8 mouse cellular contexts compared by ENCODE assay signal in genomic region chr13:55726598-55727119, GRCm38 (mm10). TPM values are rescaled to one million over a fixed set of nuclear protein-coding genes. Genes with fewer than 3 reads are reported as not detected.
DNase-seq lines count a peak whose midpoint lies in the region; ATAC-seq and TF ChIP-seq lines count a peak whose summit lies in the region.

No protein-coding gene starts in this region.

- H3K36me3 ChIP-seq in liver, adult 2 months (ENCODE audit: control insufficient read depth, insufficient read depth, low read length): peaks cover 18% of the 10 kb centered on the region
- H3K36me3 ChIP-seq in hindbrain, embryonic 11.5 days (ENCODE audit: control insufficient read depth, insufficient read depth, low read length): peaks cover 4% of the 10 kb centered on the region; the same call in 1 of the 2 replicates
- peaks cover 6% of the 10 kb centered on the region; the same call in 1 of the 2 replicates for H3K36me3 ChIP-seq in lung, postnatal 0 days (ENCODE audit: insufficient read depth, low read length)

- H3K4me1 ChIP-seq in liver, adult 2 months (ENCODE audit: control insufficient read depth, insufficient read depth, low read length): no peaks in the 10 kb centered on the region
- no peaks in the 10 kb centered on the region for H3K4me1 ChIP-seq in hindbrain, embryonic 11.5 days (replicated peaks; ENCODE audit: control insufficient read depth, insufficient read depth, low read length)
- H3K4me1 ChIP-seq in lung, postnatal 0 days (ENCODE audit: insufficient read depth, low read depth, low read length): no peaks in the 10 kb centered on the region

- TF ChIP-seq POLR2A in liver, adult 2 months (IDR thresholded peaks at IDR 0.05; ENCODE audit: extremely low read depth, insufficient read depth, low read length): no peak

- no peaks in the 10 kb centered on the region; the same call in 1 of the 2 replicates for H3K79me2 ChIP-seq in liver, adult 2 months (ENCODE audit: control insufficient read depth, insufficient read depth, low read length)

- H3K9ac ChIP-seq in liver, adult 2 months (ENCODE audit: low read depth, low read length): peak overlapping the region; percentile 94
- H3K9ac ChIP-seq in hindbrain, embryonic 11.5 days (ENCODE audit: low read depth, low read length): peak overlapping the region; percentile 77
- H3K9ac ChIP-seq in lung, postnatal 0 days (replicated peaks; ENCODE audit: low read depth): peak overlapping the region; percentile 64

- H3K4me2 ChIP-seq in hindbrain, embryonic 11.5 days (replicated peaks; ENCODE audit: low read depth, low read length): peak overlapping the region; percentile 58
- H3K4me2 ChIP-seq in lung, postnatal 0 days (replicated peaks; ENCODE audit: low read depth, low read length): peak overlapping the region; percentile 79

- peak overlapping the region; percentile 97 for H3K4me3 ChIP-seq in liver, adult 2 months (ENCODE audit: insufficient read depth, low read depth, low read length)
- H3K4me3 ChIP-seq in hindbrain, embryonic 11.5 days (ENCODE audit: low read depth, low read length): peak overlapping the region; percentile 58
- peak overlapping the region; percentile 61 for H3K4me3 ChIP-seq in lung, postnatal 0 days (ENCODE audit: low read depth, low read length)

- no peak for TF ChIP-seq EP300 in lung, postnatal 0 days (IDR thresholded peaks at IDR 0.05)

- WGBS in liver, adult 2 months: 3% methylated on average over 4 of the region's 4 CpGs
- 3% methylated on average over 4 of the region's 4 CpGs for WGBS in hindbrain, embryonic 11.5 days
- 0% methylated on average over 4 of the region's 4 CpGs for WGBS in lung, postnatal 0 days

- H3K27me3 ChIP-seq in liver, adult 2 months (ENCODE audit: control insufficient read depth, insufficient read depth, low read length): no peaks in the 10 kb centered on the region
- H3K27me3 ChIP-seq in hindbrain, embryonic 11.5 days (ENCODE audit: control insufficient read depth, insufficient read depth, low read length): no peaks in the 10 kb centered on the region
- no peaks in the 10 kb centered on the region for H3K27me3 ChIP-seq in lung, postnatal 0 days (replicated peaks; ENCODE audit: insufficient read depth, low read length)

- ATAC-seq in hindbrain, embryonic 11.5 days (ENCODE audit: low FRiP score): no peak
- no peak for ATAC-seq in lung, postnatal 0 days

- TF ChIP-seq CTCF in liver, adult 2 months (IDR thresholded peaks at IDR 0.05; ENCODE audit: low read depth, low read length): peak; percentile 16; the same call in 1 of the 2 replicates
- peak; percentile 35; the same call in 1 of the 2 replicates for TF ChIP-seq CTCF in lung, postnatal 0 days (IDR thresholded peaks at IDR 0.05)

- peak overlapping the region; percentile 88 for H3K27ac ChIP-seq in liver, adult 2 months (replicated peaks; ENCODE audit: insufficient read depth, low read depth, low read length)
- peak overlapping the region; percentile 96 for H3K27ac ChIP-seq in hindbrain, embryonic 11.5 days (ENCODE audit: low read depth, low read length)
- H3K27ac ChIP-seq in lung, postnatal 0 days (ENCODE audit: low read length): peak overlapping the region; percentile 95

- no peaks in the 10 kb centered on the region for H3K9me3 ChIP-seq in hindbrain, embryonic 11.5 days (ENCODE audit: control insufficient read depth, low read length)
- no peaks in the 10 kb centered on the region for H3K9me3 ChIP-seq in lung, postnatal 0 days (ENCODE audit: low read length)

- DNase-seq in liver, adult 2 months (ENCODE audit: extremely low read depth, low read depth, low spot score): peak; percentile 52
- no peak for DNase-seq in liver
- peak; percentile 31 for DNase-seq in cerebellum, adult 8-10 months
- no peak for DNase-seq in hindbrain, embryonic 11.5 days (ENCODE audit: low spot score)
- DNase-seq in lung, postnatal 0 days (ENCODE audit: low spot score): no peak
- DNase-seq in layer of hippocampus, postnatal 14 days (ENCODE audit: low spot score in 2 of 2): no peak
- DNase-seq in urinary bladder, postnatal 4 days (ENCODE audit: low spot score in 2 of 2): no peak
- DNase-seq in frontal cortex, postnatal 14 days (ENCODE audit: low spot score in 2 of 2): no peak

RNA-seq across cellular contexts. Expression of gene Pcbd2, which starts 0.5 kb away (rescaled TPM):
- total RNA-seq in liver, adult 2 months (2014; rRNA removed): 36.0 and 40.7 TPM in 2 replicates
- 32.7 and 44.9 TPM in 2 replicates for polyA plus RNA-seq in liver, adult 2 months (2012; rRNA removed)
- polyA plus RNA-seq in hindbrain, embryonic 11.5 days (2014; fragmentation: Nextera tagmentation; extraction: Ambion mirVana): 27.9 and 29.9 TPM in 2 replicates
- polyA plus RNA-seq in lung, postnatal 0 days (2015; fragmentation: Nextera tagmentation; extraction: Ambion mirVana): 48.3 and 58.2 TPM in 2 replicates
- total RNA-seq in layer of hippocampus, postnatal 14 days (2021): 10 to 100 TPM; 27.2 to 33.4 TPM

RNA-seq across cellular contexts. Expression of gene Txndc15, which starts 12.2 kb away (rescaled TPM):
- total RNA-seq in liver, adult 2 months (2014; rRNA removed): 99.1 and 101 TPM in 2 replicates
- 74.1 and 77.6 TPM in 2 replicates for polyA plus RNA-seq in liver, adult 2 months (2012; rRNA removed)
- 103 and 108 TPM in 2 replicates for polyA plus RNA-seq in hindbrain, embryonic 11.5 days (2014; fragmentation: Nextera tagmentation; extraction: Ambion mirVana)
- 82.3 and 85.7 TPM in 2 replicates for polyA plus RNA-seq in lung, postnatal 0 days (2015; fragmentation: Nextera tagmentation; extraction: Ambion mirVana)
- total RNA-seq in layer of hippocampus, postnatal 14 days (2021): 10 to 100 TPM; 63.3 to 67.4 TPM

RNA-seq across cellular contexts. Expression of gene B230219D22Rik, which starts 33.7 kb away (rescaled TPM):
- 17.1 and 23.0 TPM in 2 replicates for total RNA-seq in liver, adult 2 months (2014; rRNA removed)
- polyA plus RNA-seq in liver, adult 2 months (2012; rRNA removed): 12.3 and 12.9 TPM in 2 replicates
- polyA plus RNA-seq in hindbrain, embryonic 11.5 days (2014; fragmentation: Nextera tagmentation; extraction: Ambion mirVana): 69.5 and 74.3 TPM in 2 replicates
- polyA plus RNA-seq in lung, postnatal 0 days (2015; fragmentation: Nextera tagmentation; extraction: Ambion mirVana): 33.9 and 42.1 TPM in 2 replicates
- 10 to 100 TPM; 79.5 to 82.6 TPM for total RNA-seq in layer of hippocampus, postnatal 14 days (2021)

RNA-seq across cellular contexts. Expression of gene Catsper3, which starts 57.7 kb away (rescaled TPM):
- not detected in 2 replicates for total RNA-seq in liver, adult 2 months (2014; rRNA removed)
- polyA plus RNA-seq in liver, adult 2 months (2012; rRNA removed): 0.26 TPM in 1 of 2 replicates, not detected in the other
- polyA plus RNA-seq in hindbrain, embryonic 11.5 days (2014; fragmentation: Nextera tagmentation; extraction: Ambion mirVana): 0.15 TPM in 1 of 2 replicates, not detected in the other
- polyA plus RNA-seq in lung, postnatal 0 days (2015; fragmentation: Nextera tagmentation; extraction: Ambion mirVana): 0.18 TPM in 1 of 2 replicates, not detected in the other
- under 1 TPM; 0.25 to 0.29 TPM for total RNA-seq in layer of hippocampus, postnatal 14 days (2021)

Comparison
In these comparisons a context has a peak if more than half of its experiments do, and no peak if none do; other contexts are left out.
1. DNase-seq: peak in liver, adult 2 months (single experiment) and cerebellum, adult 8-10 months (single experiment); none in liver (single experiment), hindbrain, embryonic 11.5 days (single experiment), lung, postnatal 0 days (single experiment), layer of hippocampus, postnatal 14 days (0 of 2), urinary bladder, postnatal 4 days (0 of 2) and frontal cortex, postnatal 14 days (0 of 2).
2. Peak in every context shown above with its lines, with median percentiles within 50 percentile points of each other: H3K27ac ChIP-seq, H3K4me3 ChIP-seq and H3K9ac ChIP-seq.